Mouse (Mus musculus): Measurements from ENCODE around the gene Cldn7.

The Cldn7 gene

DNA sequence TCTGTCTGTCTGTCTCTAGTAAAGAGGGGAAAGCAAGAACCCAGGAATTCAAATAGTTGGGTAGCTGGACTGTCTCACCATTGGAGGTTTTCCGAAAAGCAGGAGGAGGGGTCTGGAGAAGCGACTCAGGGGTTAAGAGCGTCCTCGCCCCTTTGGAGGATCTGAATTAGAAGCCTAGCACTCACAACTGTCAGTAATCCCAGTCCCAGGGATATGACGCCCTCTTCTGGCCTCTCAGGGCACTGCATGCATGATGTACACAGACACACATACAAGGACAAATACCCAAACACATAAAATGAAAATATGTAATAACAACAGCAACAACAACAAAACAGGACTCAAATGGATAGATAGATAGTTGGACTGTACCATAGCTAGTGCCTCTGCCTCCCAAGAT is 4.0 kb upstream of the Cldn7 start:
- ChIA-PET POLR2A (interaction anchor here in 3 of 4 experiments (0.7 to 4.0 kb wide), 7 partner anchors 10 to 239 kb away, joined by 3 to 13 read pairs (median 3); partner anchors contain the start of genes Acap1 (in 1 of the 3), Ctdnep1 (in 1 of the 3) and Slc2a4 (in 1 of the 3)), CTCF (interaction anchor here (0.5 to 3.2 kb wide), 10 partner anchors 12 to 896 kb away, joined by 3 to 22 read pairs (median 5); partner anchors contain the start of gene Slc2a4 (in 2 of the 4))

DNA sequence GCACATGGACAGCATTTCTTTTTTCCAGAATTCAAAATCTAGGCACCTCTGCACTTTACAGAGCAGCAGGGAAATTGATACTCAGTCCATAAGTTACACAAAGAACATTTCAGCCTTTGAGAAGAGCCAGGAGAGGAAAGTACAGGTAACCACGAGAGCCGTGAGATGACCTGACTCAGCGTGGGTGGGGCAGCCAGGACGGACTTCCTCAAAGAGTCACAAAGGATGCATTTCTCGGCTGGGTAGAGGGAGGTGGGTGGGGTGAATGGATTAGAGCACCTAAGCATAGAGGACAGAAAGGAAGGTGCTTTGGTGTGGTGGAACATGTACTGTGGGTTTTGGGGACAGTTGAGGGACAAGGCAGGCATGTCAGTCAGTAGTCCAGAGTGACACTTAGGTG is 2.7 kb upstream of the Cldn7 start:
- ChIA-PET CTCF (interaction anchor here in 2 of 4 experiments (0.7 to 2.1 kb wide), 2 partner anchors 25 to 28 kb away, joined by 3 to 7 read pairs; no protein-coding TSS in a partner anchor), POLR2A (interaction anchor here in 2 of 4 experiments (0.7 to 4.0 kb wide), 4 partner anchors 14 to 238 kb away, joined by 3 to 13 read pairs (median 4); partner anchors contain the start of gene Slc2a4 (in 1 of the 2))

DNA sequence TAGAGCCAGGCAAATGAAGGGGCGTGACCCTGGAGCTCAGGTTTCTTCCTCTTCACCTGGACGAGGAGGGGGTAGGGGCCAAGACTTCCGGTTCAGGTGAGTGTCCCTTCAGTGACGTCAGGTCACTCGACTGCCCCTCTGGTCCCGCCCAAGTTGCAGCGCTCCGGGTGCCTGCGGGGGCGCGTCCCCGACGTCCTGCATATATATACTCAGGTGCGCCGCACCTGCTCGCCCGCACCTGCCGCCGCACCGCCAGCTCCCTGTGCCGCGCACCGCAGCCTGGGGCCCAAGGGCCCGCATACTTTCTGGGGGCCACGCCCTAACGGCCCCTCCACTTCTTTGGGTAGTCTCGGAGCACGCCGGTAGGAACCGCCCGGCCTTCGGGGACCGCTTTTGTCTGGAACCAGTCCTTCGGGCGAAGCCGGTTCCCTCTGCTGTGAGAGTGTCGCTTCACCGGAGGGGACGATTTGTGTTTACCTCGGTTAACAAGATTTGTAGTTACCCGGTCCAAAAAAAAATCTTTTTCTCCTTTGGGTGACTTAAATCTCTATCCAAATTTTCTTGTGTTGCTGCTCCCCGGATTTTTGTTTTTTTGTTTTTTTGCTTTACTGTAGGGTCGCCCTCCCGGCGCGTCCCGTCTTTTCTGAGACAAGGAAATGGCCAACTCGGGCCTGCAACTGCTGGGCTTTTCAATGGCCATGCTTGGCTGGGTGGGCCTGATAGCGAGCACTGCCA is 859 bp downstream of the Cldn7 start:
- CTCF ChIA-PET, result interaction anchor here (0.5 to 4.8 kb wide), 16 partner anchors 13 to 249 kb away, joined by 3 to 30 read pairs (median 4); partner anchors contain the start of genes Ybx2 (in 2 of the 4), Slc16a11 (in 1 of the 4) and Slc2a4 (in 1 of the 4)
- POLR2A ChIA-PET, result interaction anchor here (0.8 to 9.1 kb wide), 34 partner anchors 10 to 681 kb away, joined by 3 to 62 read pairs (median 5); partner anchors contain the start of genes Ctdnep1 (in 3 of the 4), Eif5a (in 2 of the 4), Elp5 (in 2 of the 4) and Slc2a4 (in 2 of the 4)

DNA sequence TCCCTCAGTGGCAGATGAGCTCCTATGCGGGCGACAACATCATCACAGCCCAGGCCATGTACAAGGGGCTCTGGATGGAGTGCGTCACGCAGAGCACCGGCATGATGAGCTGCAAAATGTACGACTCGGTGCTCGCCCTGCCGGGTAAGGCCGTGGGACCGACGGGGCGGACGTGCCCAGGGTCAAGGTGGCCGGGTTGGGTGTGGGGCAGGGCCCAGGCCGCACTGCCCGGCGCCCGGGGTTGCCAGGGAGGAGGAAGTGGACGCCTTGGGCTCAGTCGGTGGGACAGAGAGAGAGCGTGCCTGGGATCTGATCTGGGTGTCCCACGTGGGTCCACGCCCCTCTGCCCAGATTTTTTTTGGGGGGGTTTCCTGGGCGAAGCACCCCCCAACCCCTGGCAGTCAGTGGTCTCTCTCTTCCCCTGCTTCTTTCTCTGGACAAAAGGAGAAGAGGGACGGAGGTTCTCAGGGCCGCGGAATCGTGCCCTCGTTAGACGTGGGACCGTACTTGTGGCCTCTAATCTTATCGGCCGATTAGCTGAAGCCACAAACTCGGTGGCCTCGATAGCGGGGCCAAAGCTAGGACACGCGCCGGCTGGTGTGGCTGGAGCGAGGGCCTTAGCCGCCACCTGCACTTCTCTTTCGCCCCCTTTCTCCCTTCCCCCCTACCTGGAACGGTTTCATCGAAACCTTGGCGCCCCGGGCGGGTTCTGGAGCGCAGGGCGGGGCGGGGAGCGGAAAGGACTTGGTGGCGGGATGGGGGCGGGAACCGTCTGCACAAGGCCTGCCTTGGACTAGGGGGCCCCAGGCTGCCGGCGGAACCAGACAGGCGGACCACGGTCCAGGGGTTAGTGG is 1.7 kb downstream of the Cldn7 start:
- POLR2A ChIA-PET, result interaction anchor here in 3 of 4 experiments (0.5 to 9.1 kb wide), 33 partner anchors 10 to 681 kb away, joined by 3 to 62 read pairs (median 5); partner anchors contain the start of genes Ctdnep1 (in 3 of the 3), Eif5a (in 2 of the 3), Elp5 (in 2 of the 3) and Gabarap (in 2 of the 3)
- CTCF ChIA-PET, result interaction anchor here in 3 of 4 experiments (0.5 to 4.8 kb wide), 12 partner anchors 14 to 247 kb away, joined by 3 to 30 read pairs (median 5); partner anchors contain the start of genes Ybx2 (in 2 of the 3), Slc16a11 (in 1 of the 3) and Slc2a4 (in 1 of the 3)

DNA sequence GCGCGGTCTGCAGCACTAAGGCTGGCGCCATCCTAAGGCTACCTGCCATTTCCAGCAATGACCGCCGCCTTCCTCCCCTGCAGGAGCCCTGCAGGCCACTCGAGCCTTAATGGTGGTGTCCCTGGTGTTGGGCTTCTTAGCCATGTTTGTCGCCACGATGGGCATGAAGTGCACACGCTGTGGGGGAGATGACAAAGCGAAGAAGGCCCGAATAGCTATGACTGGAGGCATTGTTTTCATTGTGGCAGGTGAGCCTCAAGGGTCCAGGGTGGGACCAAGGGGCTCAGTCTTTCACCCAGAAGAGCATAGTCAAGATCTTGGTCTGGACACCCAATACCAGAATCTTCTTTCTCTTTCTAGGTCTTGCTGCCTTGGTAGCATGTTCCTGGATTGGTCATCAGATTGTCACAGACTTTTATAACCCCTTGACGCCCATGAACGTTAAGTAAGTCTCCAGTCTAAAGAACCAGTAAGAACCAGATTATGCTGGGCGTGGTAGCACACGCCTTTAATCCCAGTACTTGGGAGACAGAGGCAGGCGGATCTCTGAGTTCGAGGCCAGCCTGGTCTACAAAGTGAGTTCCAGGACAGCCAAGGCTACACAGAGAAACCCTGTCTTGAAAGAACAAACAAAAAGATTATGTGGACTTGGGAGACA is 2.4 kb downstream of the Cldn7 start:
- POLR2A ChIA-PET, result interaction anchor here in 3 of 4 experiments (0.5 to 9.1 kb wide), 19 partner anchors 9 to 80 kb away, joined by 3 to 62 read pairs (median 5); partner anchors contain the start of genes Ctdnep1 (in 3 of the 3), Elp5 (in 2 of the 3), Slc2a4 (in 2 of the 3) and 2810408A11Rik (in 1 of the 3)
- CTCF ChIA-PET, result interaction anchor here in 2 of 4 experiments (1.2 to 4.8 kb wide), 7 partner anchors 16 to 246 kb away, joined by 3 to 30 read pairs (median 13); partner anchors contain the start of genes Ybx2 (in 2 of the 2), Slc16a11 (in 1 of the 2) and Slc2a4 (in 1 of the 2)

DNA sequence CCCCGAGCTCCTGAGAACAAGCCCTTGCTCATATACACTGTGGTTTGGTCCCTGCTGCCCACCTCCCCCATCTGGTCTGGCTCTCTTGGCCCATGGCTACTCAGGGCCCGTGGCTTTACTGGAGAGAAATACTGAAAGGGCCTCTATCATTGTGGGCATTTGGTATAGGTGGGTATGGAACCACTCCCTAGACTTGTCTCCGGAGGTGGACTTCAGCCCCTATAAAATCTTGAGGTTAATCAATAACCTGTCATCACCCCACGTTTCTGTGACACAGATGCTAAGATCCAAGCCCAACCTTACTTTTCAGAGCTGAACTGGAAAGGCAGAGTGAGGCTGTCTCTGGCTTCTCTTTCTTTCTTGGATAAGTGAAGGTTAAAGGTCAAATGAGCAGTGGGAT is 4.2 kb downstream of the Cldn7 start:
- POLR2A ChIA-PET, result interaction anchor here (0.7 to 9.1 kb wide), 11 partner anchors 12 to 212 kb away, joined by 3 to 62 read pairs (median 5); partner anchors contain the start of genes Ctdnep1 (in 2 of the 4), Elp5 (in 2 of the 4), Gabarap (in 1 of the 4) and Slc2a4 (in 1 of the 4)

DNA sequence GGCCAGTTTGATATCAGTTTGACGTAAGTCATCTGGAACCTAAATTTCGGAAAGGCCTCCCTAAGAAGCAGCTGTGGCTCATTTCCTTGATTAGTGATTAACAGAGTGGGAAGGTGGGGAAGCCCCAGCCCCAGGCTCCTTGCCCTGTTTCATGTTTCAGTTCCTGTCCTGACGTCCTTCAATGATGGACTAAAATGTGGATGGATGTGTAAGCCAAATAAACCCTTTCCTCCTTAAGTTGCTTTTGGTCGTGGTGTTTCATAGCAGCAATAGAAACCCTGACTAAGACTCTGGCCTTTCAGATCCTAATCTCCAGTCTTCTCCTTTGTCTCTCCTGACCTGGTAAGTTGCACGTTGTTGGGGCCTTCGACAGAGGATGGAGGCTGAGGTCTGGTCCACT is 5.6 kb downstream of the Cldn7 start:
- ChIA-PET POLR2A (interaction anchor here (0.6 to 9.1 kb wide), 9 partner anchors 10 to 50 kb away, joined by 3 to 62 read pairs (median 4); partner anchors contain the start of genes Ctdnep1 (in 2 of the 4), Acadvl (in 1 of the 4), Elp5 (in 1 of the 4) and Slc2a4 (in 1 of the 4)), CTCF (no interaction called here)

More for the DNA sequence above, 4.2 kb downstream of the Cldn7 start:
- CTCF ChIA-PET, result interaction anchor here in 1 of 4 experiments (0.7 kb wide), 1 partner anchor 540 kb away, joined by 9 read pairs; no protein-coding TSS in a partner anchor

DNA sequence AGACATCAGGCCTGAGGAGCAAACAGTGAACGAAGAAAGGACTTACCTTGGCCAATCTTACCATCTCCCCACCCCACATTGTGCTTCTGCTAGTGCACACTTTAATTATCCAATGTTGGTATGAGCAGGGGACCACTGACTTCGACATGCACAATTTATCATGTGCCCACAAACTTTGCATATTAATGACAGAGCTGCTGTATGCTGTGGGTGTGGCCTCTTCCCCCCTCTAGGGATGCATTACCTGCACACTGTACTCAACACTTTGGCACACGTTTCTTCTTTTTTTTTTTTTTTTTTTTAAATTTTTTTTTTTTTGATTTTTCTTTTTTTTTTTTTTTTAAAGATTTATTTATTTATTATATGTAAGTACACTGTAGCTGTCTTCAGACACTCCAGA is 6.2 kb downstream of the Cldn7 start:
- ChIA-PET CTCF (interaction anchor here in 1 of 4 experiments (0.6 kb wide), 1 partner anchor 230 kb away, joined by 4 read pairs; no protein-coding TSS in a partner anchor), POLR2A (interaction anchor here (0.6 to 9.1 kb wide), 11 partner anchors 9 to 361 kb away, joined by 3 to 62 read pairs (median 4); partner anchors contain the start of genes Ctdnep1 (in 2 of the 4), Elp5 (in 1 of the 4) and Slc2a4 (in 1 of the 4))

DNA sequence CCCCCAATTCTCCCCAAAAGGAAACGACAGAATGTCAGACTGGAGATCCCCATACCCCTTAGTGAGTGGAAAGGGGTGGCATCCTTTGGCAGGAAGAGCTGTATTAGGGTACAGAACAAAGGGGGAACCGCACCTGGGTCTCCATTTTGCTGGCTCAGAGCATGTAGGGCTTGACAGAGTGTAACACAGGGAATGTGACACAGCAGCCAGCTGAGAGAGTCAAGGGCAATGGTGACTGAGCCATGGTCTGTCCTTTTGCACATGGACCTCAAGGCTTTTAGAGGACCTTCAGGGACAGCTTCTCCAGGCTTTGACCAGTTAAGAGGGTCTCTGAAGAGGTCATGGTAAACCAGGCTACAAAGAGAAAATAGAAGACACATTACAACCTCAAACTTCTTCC is 10.3 kb downstream of the Cldn7 start:
- POLR2A ChIA-PET, result interaction anchor here in 2 of 4 experiments (1.0 to 2.0 kb wide), 4 partner anchors 11 to 41 kb away, joined by 4 to 5 read pairs (median 4); partner anchors contain the start of gene Gabarap (in 2 of the 2)
- CTCF ChIA-PET, result interaction anchor here in 1 of 4 experiments (0.7 kb wide), 1 partner anchor 215 kb away, joined by 3 read pairs; no protein-coding TSS in a partner anchor

DNA sequence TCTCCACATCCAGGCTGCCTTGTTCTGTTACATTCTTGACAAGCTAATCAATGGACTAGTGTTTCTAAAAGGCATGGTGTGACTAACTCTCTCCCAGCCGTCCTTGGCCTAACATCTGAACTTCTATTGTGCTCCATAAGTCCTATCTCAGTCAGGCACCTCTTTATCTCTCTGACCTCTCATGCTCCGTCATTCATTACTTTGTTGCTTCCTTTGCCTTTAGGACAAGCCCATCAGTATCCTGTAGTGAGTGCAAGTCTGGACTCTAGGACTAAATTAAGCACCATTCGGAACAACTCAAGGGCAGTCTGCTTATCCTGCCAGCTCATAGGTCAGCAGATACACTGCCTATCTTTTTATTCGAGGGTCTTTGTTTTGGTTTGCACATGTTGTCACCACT is 11.7 kb downstream of the Cldn7 start:
- ChIA-PET CTCF (interaction anchor here in 1 of 4 experiments (0.6 to 0.7 kb wide), 2 partner anchors 25 to 201 kb away, joined by 4 to 13 read pairs; no protein-coding TSS in a partner anchor), POLR2A (interaction anchor here in 3 of 4 experiments (0.5 to 2.0 kb wide), 8 partner anchors 10 to 938 kb away, joined by 3 to 5 read pairs (median 4); partner anchors contain the start of genes Dvl2 (in 1 of the 3) and Gabarap (in 1 of the 3))

DNA sequence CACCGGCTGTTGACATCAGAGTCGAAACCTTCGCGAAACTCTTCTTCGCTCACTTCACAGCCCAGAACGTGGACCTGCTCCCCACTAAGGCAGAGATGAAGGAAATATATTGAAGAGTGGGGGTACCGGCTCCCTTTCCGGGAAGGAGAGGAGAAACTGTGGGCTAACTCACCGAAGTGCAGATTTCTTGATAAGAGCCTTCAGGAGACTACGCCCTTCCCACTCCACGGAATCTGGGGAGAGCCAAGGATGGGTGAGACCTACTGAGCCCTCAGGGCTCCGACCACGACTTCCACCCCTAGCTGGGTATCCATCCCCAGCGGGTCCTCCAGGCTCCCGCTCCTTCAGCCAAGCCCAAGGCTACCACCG is 15.2 kb downstream of the Cldn7 start:
- ChIA-PET CTCF (interaction anchor here in 2 of 4 experiments (0.6 to 1.9 kb wide), 13 partner anchors 12 to 222 kb away, joined by 3 to 18 read pairs (median 4); partner anchors contain the start of gene Gabarap (in 1 of the 2)), POLR2A (interaction anchor here (0.6 to 8.0 kb wide), 116 partner anchors 8 to 689 kb away, joined by 3 to 137 read pairs (median 5); partner anchors contain the start of genes 2810408A11Rik (in 3 of the 4), Cldn7 (in 3 of the 4), Dvl2 (in 3 of the 4) and Eif5a (in 3 of the 4))

DNA sequence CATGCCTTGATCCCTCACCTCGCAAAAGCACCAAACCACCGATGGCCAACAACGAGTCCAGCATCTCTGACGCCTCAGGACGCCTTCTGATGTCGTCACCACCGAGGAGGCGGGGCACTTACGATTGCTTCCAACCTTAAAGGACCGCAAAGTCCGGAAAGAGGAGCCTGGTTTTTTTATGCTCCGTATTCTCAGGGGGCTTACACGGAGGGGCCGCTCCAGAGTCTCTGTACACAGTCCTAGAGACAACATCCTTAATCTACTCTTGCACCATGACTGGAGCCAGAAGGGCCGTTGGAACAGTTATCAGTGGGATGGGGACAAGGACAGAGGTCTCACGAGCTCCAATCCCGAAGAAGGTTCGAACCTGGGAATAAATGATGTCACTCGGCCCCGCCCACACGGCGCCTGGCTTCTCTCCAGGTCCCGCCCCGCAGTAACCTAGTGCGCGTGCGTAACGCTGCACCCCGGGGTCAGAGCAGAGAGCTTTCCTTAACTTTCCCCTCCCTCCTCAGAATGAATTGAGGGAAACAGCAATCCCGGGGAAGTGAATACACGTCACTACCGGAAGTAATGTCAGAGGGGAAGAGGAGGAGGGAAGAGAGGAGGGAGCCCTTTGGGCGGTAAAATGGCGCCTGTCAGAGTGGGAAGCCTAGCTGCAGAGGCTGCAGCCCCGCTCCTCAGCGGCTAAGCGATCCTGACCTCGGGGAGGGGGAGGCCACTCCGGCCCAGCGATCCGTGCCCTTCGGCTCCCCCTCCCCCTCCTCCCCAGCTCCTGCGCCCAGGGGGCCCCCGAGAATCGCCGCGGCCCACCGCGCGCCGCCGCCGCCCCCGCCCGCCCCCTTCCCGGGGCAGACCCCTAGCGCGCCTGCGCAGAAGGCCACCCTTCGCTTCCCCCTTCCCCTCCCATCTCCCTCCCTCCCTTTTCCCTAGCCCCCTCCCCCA is 15.9 kb downstream of the Cldn7 start:
- POLR2A ChIA-PET, result interaction anchor here (0.6 to 8.0 kb wide), 134 partner anchors 8 to 720 kb away, joined by 3 to 137 read pairs (median 4); partner anchors contain the start of genes 2810408A11Rik (in 3 of the 4), Cldn7 (in 3 of the 4), Dvl2 (in 3 of the 4) and Eif5a (in 3 of the 4)
- CTCF ChIA-PET, result interaction anchor here in 3 of 4 experiments (0.6 to 1.9 kb wide), 15 partner anchors 11 to 249 kb away, joined by 3 to 18 read pairs (median 4); partner anchors contain the start of gene Gabarap (in 1 of the 3)

DNA sequence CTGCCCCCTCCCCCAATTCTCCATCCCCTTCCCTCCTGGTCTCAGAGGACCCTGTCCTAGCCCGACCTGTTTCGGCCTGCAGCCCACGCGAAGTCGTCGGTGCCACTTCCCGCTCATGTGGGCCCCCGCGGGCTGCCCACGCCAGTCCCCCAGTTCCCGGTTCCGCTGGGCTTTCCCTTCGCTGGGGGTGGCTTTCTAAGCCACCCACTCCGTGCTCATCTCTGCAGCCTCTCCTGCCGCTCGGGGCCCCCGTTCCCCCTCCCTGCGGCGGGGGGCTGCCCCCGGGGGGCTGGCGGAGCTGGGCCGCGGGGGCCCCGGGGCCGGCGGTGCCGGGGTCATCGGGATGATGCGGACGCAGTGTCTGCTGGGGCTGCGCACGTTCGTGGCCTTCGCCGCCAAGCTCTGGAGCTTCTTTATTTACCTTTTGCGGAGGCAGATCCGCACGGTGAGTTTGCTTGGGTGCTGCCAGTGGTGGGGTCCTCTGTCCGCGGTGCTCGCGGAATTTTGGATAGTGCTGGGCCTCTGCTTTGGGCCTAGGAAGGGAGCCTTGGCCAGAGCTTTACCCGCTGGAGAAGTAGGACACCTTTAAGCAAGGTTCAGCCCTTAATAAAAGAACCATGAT is 16.7 kb downstream of the Cldn7 start, which contains the start of gene Ctdnep1:
Gene Ctdnep1, plus strand, starts transcription at position 16 of the 622 bp plus-strand sequence.
- CTCF ChIA-PET, result interaction anchor here (0.6 to 1.9 kb wide), 12 partner anchors 10 to 250 kb away, joined by 3 to 18 read pairs (median 6); partner anchors contain the start of gene Gabarap (in 1 of the 4)
- POLR2A ChIA-PET, result interaction anchor here (0.6 to 8.0 kb wide), 89 partner anchors 8 to 719 kb away, joined by 3 to 137 read pairs (median 5); partner anchors contain the start of genes 2810408A11Rik (in 3 of the 4), Cldn7 (in 3 of the 4), Eif5a (in 3 of the 4) and Gabarap (in 3 of the 4)

DNA sequence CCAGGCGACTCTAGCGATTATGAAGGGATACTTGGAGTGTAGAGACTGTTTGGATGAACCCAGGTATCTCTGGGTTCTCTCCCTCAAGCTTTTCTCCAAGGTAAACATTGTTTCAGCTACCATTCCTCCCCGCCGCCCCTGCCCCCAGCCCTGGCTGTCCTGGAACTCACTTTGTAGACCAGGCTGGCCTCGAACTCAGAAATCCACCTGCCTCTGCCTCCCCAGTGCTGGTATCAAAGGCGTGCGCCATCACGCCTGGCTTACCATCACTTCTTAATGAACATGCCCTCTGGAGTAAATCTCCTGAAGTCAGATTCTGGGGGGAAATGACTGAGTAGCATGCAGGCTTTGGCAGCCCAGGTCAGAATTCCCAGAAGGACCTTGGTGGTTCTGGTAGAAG is 17.6 kb downstream of the Cldn7 start, which contains the start of gene Elp5:
Gene Elp5, minus strand, starts transcription at position 293 of the 400 bp plus-strand sequence.
- POLR2A ChIA-PET, result interaction anchor here (0.6 to 8.0 kb wide), 32 partner anchors 9 to 223 kb away, joined by 3 to 137 read pairs (median 9); partner anchors contain the start of genes Gabarap (in 3 of the 4), Slc2a4 (in 3 of the 4), Cldn7 (in 2 of the 4) and Dvl2 (in 2 of the 4)
- CTCF ChIA-PET, result interaction anchor here (0.6 to 1.6 kb wide), 5 partner anchors 14 to 48 kb away, joined by 3 to 7 read pairs (median 4); no protein-coding TSS in a partner anchor
